Mouse (Mus musculus) common myeloid progenitor, adult 5-6 weeks (primary cell): ENCODE measurements around the gene Gm28635. TPM values are rescaled to one million over a fixed set of nuclear protein-coding genes. Genes with fewer than 3 reads are reported as not detected.
"Not testable (repeated sequence)": the region's sequence is repeated elsewhere in the genome, so short reads cannot be mapped to it uniquely, and the experiment has no call there.

Source experiments
- ATAC-seq: replicated peaks from 2 replicates; pipeline ENCODE4 v1.8.0; 2016; ENCODE audit warnings: low read depth, mild to moderate bottlenecking, moderate TSS enrichment, inconsistent platforms; ENCODE audit not compliant: poor library complexity, severe bottlenecking
- total RNA-seq: library from RNA; stranded (forward); fragments of 200-1000, 187-1606 nt; gene quantifications from 2 replicates; pipeline ENCODE4 v1.2.3, GENCODE M21; 2017

Gm28635 gene
- total RNA-seq, 1 experiment from 2014 or later = 6.6 TPM

- no peak for ATAC-seq
These were observed 12.2 kb upstream of the Gm28635 start for GRCm38 (mm10) chr2:84690050-84690449.

DNA sequence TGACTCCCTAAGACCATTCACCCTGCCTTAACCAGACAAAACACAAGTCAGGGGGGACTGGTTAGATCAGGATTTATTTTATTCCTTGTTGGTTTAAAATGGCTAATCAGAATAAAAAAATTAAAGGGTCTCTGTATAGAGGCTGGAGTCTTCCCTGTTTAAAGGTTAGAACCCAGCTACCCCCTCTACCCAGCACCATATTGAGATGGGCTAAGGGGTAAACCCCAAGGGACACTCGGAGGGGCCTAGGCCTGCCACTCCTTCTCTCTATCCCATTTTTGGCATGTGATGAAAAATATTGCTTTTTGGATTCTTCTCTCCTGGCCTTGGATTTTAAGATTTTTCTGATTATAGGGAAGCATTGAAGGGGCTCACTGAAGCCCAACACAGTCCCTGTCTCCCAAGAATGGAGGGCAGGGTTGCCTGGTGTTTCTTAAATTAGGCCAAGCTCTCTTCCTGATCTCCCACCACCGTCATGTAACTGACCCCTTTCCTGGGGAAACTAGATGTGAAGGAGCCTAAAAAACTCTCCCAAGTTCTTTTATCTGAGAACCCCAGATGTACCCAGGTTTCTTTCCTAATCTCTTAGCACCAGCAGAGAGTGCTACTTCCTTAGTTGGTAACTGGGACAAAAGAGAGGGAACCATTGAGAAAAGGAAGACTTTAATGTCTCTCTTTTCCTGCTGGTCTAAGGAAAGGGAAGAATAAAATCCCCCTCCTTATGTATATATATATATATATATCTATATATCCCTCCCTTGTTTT, 10.4 kb upstream of the Gm28635 start:
- ATAC-seq = no peak

DNA sequence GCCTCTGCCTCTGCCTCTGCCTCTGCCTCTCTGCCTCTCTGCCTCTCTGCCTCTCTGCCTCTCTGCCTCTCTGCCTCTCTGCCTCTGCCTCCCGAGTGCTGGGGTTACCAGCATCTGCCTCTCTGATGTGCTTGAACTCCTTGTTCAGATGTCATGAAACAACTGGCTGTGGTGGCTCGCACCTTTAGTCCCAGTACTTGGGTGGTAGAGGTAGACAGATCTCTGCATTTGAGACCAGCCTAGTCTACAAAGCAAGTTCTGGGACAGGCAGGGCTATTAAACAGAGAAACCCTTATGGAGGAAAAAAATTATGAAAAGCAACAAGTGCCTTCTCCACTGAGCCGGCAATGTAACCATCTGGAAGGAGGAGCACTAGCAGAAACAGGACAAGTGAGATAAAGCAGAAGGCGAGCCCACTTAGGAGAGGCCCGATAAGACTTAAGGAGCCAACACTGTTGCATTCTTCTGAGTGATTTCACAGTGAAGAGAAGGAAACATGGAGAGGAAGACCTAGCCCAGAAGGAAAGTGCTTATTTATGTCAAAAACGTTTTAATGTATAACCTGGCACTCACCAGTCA, 4.9 kb upstream of the Gm28635 start:
- no peak for ATAC-seq

DNA sequence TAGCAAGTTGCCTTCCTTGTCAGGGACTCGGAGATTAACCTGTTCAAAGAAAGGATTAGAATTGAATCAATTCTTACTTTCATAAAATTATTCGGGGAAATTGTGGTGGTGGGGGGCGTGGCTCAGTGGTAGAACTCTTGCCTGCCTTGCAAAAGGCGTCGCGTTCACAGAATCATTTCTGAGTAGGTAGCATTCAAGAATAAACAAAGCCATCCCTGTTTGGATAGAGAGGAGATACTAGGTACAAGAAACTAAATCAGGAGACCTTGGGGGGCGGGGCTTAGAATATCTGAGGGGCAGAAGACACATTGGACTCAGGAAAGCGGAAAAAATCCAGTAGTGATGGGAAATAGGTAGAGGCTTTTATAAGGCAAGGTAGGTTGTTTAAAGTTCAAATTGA, 1.2 kb upstream of the Gm28635 start, which contains the start of gene Tmx2:
Gene Tmx2 (minus strand): TSS at position 125 of the 400 bp plus-strand sequence.
- no peak for ATAC-seq

GRCm38 (mm10) chr2:84677270-84677967, 422 bp downstream of the Gm28635 start:
- ATAC-seq = peak; percentile 45

GRCm38 (mm10) chr2:84671535-84671934, 6.3 kb downstream of the Gm28635 start:
- ATAC-seq = not testable (repeated sequence)

GRCm38 (mm10) chr2:84670569-84670933, 7.3 kb downstream of the Gm28635 start, which contains the start of gene Selenoh:
Gene Selenoh (minus strand): TSS chr2:84670770.
- ATAC-seq = peak; percentile 88

DNA sequence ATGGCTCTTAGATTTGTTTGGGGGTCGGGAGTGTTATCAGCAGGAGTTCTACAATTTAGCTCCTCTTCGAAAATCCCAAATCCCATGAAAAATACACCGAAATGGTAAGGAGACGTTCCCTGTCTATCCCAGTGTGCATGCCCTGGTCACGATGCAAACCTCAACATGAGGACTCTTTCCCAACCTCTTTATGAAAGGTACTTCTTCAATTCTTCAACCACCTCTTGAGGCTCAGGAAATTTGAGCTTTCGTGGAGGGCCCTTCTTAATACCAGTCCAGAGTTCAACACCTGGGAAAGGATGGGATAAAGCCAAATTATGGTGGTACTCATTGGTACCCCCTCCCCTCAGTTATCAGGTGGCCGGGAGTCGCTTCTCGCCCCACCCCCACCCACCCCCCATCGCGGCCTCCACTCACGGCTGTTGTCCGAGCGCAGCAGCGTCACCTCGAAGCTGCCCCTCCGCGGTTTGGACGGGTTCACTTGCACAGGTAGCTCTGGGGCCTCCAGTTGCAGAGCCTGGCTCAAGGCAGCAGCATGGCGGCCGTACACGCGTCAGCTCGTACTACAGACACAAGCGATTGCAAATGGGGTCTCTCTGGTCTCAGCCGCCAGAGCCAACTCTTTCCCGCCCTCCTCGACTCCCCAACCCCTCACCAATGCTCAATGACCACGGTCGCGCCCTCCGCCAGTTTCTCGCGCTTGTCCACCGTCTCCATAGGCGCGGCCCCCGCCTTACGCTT, 7.8 kb downstream of the Gm28635 start:
- peak; percentile 40 for ATAC-seq

GRCm38 (mm10) chr2:84666081-84666480, 11.8 kb downstream of the Gm28635 start:
- no peak for ATAC-seq

DNA sequence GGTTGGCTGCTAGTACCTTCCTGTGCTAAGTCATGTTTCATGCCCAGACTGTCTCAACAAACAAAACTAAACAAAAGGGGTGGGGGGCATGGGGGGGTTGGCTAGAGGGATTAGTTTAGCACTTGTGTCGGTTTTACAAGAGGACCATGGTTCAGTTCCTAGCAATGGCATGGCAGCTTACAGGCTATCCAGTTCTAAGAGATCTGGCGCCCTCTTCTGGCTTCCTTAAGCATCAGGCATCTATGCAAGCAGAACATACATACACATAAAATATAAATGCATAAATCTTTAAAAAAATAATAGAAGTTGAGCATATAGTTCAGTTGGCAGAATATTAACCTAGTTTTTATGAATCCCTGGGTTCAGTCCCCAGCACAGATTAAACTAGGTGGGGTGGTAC, 15.0 kb downstream of the Gm28635 start:
- ATAC-seq = peak; percentile 77

DNA sequence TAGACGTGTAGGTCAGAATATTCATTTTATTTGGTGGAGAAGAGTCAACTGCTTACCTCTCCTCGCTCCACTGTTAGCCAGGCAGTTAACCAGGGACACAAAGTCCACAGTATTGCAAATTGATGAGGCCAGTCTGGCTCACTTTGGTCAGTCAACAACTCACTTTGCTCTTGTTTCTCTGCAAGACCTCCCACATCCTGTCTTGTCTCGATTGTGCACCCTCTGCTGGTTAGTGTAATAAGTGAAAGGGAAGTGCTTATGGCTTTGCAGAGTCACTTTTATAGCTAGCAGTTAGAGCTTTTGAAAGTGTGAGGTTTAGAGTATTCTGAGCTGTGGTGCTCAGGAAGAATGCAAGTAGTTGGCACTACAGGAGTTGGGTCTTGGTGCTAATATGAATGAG, 17.6 kb downstream of the Gm28635 start:
- ATAC-seq = peak; percentile 87

DNA sequence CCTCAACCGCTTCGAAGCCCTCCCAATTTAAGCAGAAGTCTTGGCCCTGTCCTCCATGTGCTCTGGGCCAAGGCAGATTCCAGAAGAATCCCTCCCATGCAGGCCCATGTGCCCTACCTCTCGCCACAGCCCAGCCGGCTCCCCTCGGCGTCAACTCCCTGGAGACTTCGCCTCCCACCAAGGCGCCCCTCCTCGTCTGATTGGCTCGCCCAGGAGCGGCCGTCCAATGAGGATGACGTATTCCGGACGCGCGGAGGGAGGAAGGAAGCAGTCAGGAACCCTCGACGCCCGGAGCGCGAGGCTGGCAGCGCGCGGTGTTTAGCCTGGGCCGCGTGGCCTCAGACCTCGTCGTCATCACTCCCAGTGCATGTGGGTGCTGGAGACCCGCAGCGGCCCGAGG, 19.0 kb downstream of the Gm28635 start, which contains the start of gene Btbd18:
Gene Btbd18 (plus strand): TSS at position 274 of the 400 bp plus-strand sequence.
- ATAC-seq = no peak

DNA sequence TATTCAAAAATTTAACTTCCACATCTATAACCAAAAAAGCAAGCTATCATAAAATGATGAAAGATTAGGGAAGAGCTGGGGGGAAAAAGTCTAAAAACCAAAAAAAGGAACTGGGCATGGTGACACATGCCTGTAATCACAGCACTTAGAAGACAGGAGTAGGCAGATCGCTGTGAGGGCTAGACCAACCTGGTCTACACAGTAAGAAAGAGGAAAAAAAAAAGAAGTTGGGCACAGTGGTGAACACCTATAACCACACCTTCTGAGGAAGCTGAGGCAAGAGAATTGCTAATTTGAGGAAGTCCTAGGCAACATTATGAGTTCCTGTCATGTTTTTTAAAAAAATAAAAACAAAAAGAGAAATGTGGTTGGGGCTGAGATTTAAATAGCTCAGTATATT, 22.0 kb downstream of the Gm28635 start:
- ATAC-seq = peak; percentile 76

DNA sequence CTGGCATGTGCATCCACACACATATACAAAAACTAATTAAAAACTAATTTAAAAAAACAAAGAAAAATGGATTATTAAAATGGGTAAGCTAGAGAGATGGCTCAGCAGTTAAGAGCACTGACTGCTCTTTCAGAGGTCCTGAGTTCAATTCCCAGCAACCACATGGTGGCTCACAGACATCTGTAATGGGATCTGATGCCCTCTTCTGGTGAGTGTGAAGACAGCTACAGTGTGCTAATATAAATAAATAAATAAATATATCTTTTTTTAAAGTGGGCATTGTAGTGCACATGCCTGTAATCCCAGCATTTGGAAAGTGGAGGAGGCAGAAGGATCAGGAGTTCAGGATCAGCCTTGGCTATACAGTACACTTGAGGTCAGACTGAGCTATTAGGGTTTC, 24.5 kb downstream of the Gm28635 start:
- no peak for ATAC-seq

GRCm38 (mm10) chr2:84650464-84651195, 27.2 kb downstream of the Gm28635 start, which contains the start of gene Ctnnd1:
Gene Ctnnd1 (minus strand): TSS chr2:84650765.
- peak; percentile 98 for ATAC-seq

DNA sequence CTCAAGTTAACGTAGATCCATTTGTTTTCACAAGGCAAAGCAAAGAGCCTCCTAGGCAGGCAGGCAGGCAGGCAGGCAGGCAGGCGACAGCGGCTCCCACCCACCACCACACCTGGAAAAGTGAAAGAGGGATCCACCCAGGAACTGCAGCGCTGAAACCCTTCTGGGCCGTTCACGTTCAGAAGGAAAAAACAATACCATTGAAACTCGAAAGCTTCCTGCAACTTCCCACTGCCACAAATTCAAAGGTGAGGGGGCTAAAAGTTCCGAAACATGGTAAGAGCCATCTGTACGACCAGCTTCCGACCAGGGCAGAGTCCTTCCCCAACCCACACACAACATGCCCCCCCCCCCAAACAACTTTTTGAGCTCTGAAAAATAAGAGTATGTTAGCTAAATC, 28.2 kb downstream of the Gm28635 start:
- ATAC-seq = no peak

DNA sequence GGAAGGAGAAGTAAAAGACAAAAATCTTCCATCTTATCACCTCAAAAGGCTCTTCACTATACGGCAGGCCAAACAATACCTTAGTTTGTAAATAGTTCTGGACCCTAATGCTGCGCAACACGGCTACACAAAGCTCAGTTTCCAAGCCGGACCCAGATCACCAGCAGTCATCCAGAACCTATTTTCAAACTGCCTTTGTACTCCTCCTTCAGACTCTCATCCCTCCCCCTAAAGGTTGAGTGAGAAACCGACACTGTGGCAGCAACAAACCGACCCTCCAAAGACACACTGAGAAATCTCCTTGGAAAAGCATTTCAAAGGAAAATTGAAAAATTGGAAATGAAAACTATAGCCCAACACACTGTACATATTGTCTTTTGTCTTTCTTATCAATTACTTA, 29.5 kb downstream of the Gm28635 start:
- ATAC-seq = no peak

DNA sequence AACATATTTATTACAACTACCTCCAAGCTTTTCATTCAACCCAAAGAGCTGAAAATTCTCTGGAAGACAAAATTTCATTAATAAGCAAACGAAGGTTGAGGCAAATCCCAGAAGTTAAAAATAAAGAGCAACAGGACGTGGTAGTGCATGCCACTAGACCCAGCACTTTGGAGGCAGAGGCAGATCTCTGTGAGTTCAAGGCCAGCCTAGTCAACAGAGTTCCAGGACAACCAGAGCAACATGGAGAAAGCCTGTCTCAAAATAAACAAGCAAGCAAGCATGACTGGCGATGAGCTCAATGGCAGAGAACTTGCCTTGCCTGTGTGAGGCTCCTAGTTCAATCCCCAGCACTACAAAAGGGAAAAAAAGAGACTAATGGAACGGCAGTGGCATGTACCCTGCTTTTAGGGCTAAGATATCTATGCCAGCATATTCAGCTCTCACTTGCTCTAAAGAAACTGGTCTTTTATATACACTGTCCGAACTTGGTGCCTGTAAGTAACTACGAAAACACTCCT, 30.7 kb downstream of the Gm28635 start:
- no peak for ATAC-seq

DNA sequence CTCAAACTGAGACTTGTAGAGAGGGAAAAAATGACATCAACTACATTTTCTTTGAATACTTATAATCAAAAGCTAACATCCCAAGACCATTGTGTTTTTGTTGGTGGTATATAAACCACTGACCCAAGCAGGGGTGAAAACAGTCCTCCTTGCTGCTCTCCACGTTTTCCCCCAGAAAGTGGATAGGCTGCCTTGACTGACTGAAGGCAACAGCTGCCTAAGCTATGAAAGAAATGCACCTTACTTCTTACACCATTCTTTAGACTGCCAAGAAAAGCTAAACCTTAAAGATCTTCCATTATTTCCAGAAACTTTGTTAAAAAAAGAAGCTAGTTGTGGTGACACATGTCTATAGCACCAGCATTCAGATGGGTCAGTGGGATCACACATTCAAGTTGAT, 31.7 kb downstream of the Gm28635 start:
- no peak for ATAC-seq
